11 mouse cellular contexts compared by ENCODE assay signal in genomic region chr2:167136909-167137308, GRCm38 (mm10). TPM values are rescaled to one million over a fixed set of nuclear protein-coding genes. Genes with fewer than 3 reads are reported as not detected.
DNase-seq lines count a peak whose midpoint lies in the region; ATAC-seq and TF ChIP-seq lines count a peak whose summit lies in the region.
"Had no signal": no experiment of that assay in that cellular context is flagged by ENCODE, and none has a peak within 500 bp of the region (broad histone marks: within the 10 kb centered on the region; RNA-seq: fewer than 3 reads in every experiment).

No protein-coding gene starts in this region.

- H3K4me3 ChIP-seq in cerebellum, adult 2 months (replicated peaks; ENCODE audit: insufficient read depth, low read depth, low read length): no peak overlapping the region
- H3K4me3 ChIP-seq in hindbrain, embryonic 12.5 days: no peak overlapping the region
- H3K4me3 ChIP-seq in gastrocnemius, adult 2 months: no peak overlapping the region
- H3K4me3 ChIP-seq: liver, embryonic 13.5 days had no signal

- no peak for TF ChIP-seq POLR2A in cerebellum, adult 2 months (IDR thresholded peaks at IDR 0.05; ENCODE audit: borderline replicate concordance, insufficient read depth, low read length)

- no peaks in the 10 kb centered on the region for H3K9me3 ChIP-seq in hindbrain, embryonic 12.5 days (replicated peaks)
- H3K9me3 ChIP-seq: liver, embryonic 13.5 days had no signal

- intact Hi-C loops in gastrocnemius, adult 2 months (cut with DNase I): no loop called here

- peaks cover 4% of the 10 kb centered on the region; the same call in 1 of the 2 replicates for H3K4me1 ChIP-seq in cerebellum, adult 2 months (ENCODE audit: control insufficient read depth, insufficient read depth, low read length)
- peaks cover 21% of the 10 kb centered on the region for H3K4me1 ChIP-seq in hindbrain, embryonic 12.5 days

- no peak overlapping the region for H3K27ac ChIP-seq in cerebellum, adult 2 months (ENCODE audit: insufficient read depth, low read length)
- H3K27ac ChIP-seq in hindbrain, embryonic 12.5 days: peak overlapping the region; percentile 23; the same call in 1 of the 2 replicates
- H3K27ac ChIP-seq in gastrocnemius, adult 2 months: no peak overlapping the region
- H3K27ac ChIP-seq: liver, embryonic 13.5 days had no signal

- H3K36me3 ChIP-seq in hindbrain, embryonic 12.5 days: no peaks in the 10 kb centered on the region
- H3K36me3 ChIP-seq: liver, embryonic 13.5 days had no signal

- no peak for TF ChIP-seq CTCF in cerebellum, adult 2 months (IDR thresholded peaks at IDR 0.05; ENCODE audit: borderline replicate concordance, insufficient read depth, low read depth, low read length)
- no peak for TF ChIP-seq CTCF in gastrocnemius, adult 2 months (IDR thresholded peaks at IDR 0.05)

- no peaks in the 10 kb centered on the region for H3K27me3 ChIP-seq in cerebellum, adult 2 months (ENCODE audit: control insufficient read depth, insufficient read depth, low read length)
- H3K27me3 ChIP-seq in hindbrain, embryonic 12.5 days: no peaks in the 10 kb centered on the region

- H3K4me2 ChIP-seq in hindbrain, embryonic 12.5 days (replicated peaks): no peak overlapping the region
- H3K4me2 ChIP-seq: liver, embryonic 13.5 days had no signal

- 16% methylated on average over 14 of the region's 14 CpGs for WGBS in cerebellum, adult 2 months
- 47% methylated on average over 14 of the region's 14 CpGs for WGBS in hindbrain, embryonic 12.5 days

- ATAC-seq in cerebellum, adult (ENCODE audit: insufficient number of reproducible peaks, low FRiP score, low TSS enrichment): no peak
- peak; percentile 52; the same call in 1 of the 2 replicates for ATAC-seq in hindbrain, embryonic 12.5 days (ENCODE audit: low FRiP score)

- H3K9ac ChIP-seq in hindbrain, embryonic 12.5 days: no peak overlapping the region
- H3K9ac ChIP-seq: liver, embryonic 13.5 days had no signal

- peak; percentile 29 to 44 for DNase-seq in cerebellum, adult 2 months
- DNase-seq in left cerebral cortex, adult 9 months (ENCODE audit: low spot score in 2 of 2): peak; percentile 90 to 93
- peak; percentile 94 to 96 for DNase-seq in right cerebral cortex, adult 2 months (ENCODE audit: low spot score in 2 of 2)
- DNase-seq in heart, adult 18-20 months: no peak
- DNase-seq in spleen, postnatal 14 days (ENCODE audit: low spot score in 2 of 2): no peak
- DNase-seq in gastrocnemius, adult 2 months: no peak
- DNase-seq: heart, postnatal 10 days; liver, embryonic 13.5 days; thymus, postnatal 4 days had no signal

RNA-seq across cellular contexts. Expression of gene Kcnb1, which starts 53.0 kb away (rescaled TPM):
- 7.8 and 9.2 TPM in 2 replicates for polyA plus RNA-seq in cerebellum, adult 2 months (2012; rRNA removed)
- 1.4 and 1.6 TPM in 2 replicates for polyA plus RNA-seq in hindbrain, embryonic 12.5 days (2016; fragmentation: Nextera tagmentation; extraction: Ambion mirVana)
- 10 to 100 TPM; 32.8 to 36.1 TPM for total RNA-seq in heart, adult 18-20 months (2021)
- 10 to 100 TPM; 16.1 to 20.7 TPM for total RNA-seq in gastrocnemius, adult 2 months (2021)

Comparison
In these comparisons a context has a peak if more than half of its experiments do, and no peak if none do; other contexts are left out.
1. DNase-seq: peak in cerebellum, adult 2 months (2 of 2), left cerebral cortex, adult 9 months (2 of 2) and right cerebral cortex, adult 2 months (2 of 2); none in heart, adult 18-20 months (0 of 2), spleen, postnatal 14 days (0 of 2) and gastrocnemius, adult 2 months (single experiment).